ENCODE assay signal across 19 mouse cellular contexts in the genomic region with DNA sequence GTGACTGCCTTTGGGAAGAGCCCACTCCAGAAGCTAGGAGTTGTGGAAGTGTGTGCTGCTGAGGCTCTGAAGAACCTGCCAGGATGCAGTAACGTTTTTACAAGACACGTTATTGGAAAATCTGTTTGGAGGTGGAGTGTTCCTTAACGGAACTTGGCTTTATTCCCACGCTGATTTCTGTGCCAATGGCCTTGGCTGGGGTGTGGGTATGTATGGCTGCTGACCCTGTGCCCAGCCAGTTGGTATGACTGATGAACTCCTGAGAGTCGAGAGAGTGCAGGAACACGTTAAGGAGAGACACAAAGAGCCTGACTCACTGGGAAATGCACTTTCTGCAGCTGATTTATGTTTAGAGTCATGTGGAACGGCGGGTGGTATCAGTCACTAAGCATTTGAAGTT.
DNase-seq lines count a peak whose midpoint lies in the region; ATAC-seq and TF ChIP-seq lines count a peak whose summit lies in the region.
"Had no signal": no experiment of that assay in that cellular context is flagged by ENCODE, and none has a peak within 500 bp of the region (broad histone marks: within the 10 kb centered on the region; RNA-seq: fewer than 3 reads in every experiment).

No protein-coding gene starts in this region.

- no peak for TF ChIP-seq CTCF in kidney, postnatal 0 days (IDR thresholded peaks at IDR 0.05; ENCODE audit: low read depth)
- TF ChIP-seq CTCF in stomach, postnatal 0 days (IDR thresholded peaks at IDR 0.05; ENCODE audit: low read depth): no peak

- no peaks in the 10 kb centered on the region for H3K27me3 ChIP-seq in kidney, postnatal 0 days (ENCODE audit: insufficient read depth, low read length)
- H3K27me3 ChIP-seq in stomach, postnatal 0 days (ENCODE audit: control insufficient read depth, insufficient read depth, low read length): no peaks in the 10 kb centered on the region
- H3K27me3 ChIP-seq: embryonic facial prominence, embryonic 13.5 days; hindbrain, embryonic 15.5 days; limb, embryonic 12.5 days; neural tube, embryonic 12.5 days had no signal

- ATAC-seq in kidney, postnatal 0 days (replicated peaks; ENCODE audit: low FRiP score, low read depth): no peak
- no peak for ATAC-seq in stomach, postnatal 0 days (ENCODE audit: low FRiP score, low TSS enrichment)
- ATAC-seq: intestine, postnatal 0 days had no signal

- no peak for TF ChIP-seq EP300 in stomach, postnatal 0 days (optimal IDR thresholded peaks at IDR 0.05)

- 41% methylated on average over 8 of the region's 8 CpGs for WGBS in kidney, postnatal 0 days
- WGBS in large intestine, adult 2 months: 22% methylated on average over 8 of the region's 8 CpGs
- 53% methylated on average over 8 of the region's 8 CpGs for WGBS in stomach, postnatal 0 days

- no peak overlapping the region for H3K9ac ChIP-seq in kidney, postnatal 0 days (ENCODE audit: low read depth, low read length)
- H3K9ac ChIP-seq in stomach, postnatal 0 days (ENCODE audit: low read length): no peak overlapping the region
- H3K9ac ChIP-seq: embryonic facial prominence, embryonic 13.5 days; hindbrain, embryonic 15.5 days; limb, embryonic 12.5 days; liver, embryonic 14.5 days; neural tube, embryonic 12.5 days had no signal

- no peak overlapping the region for H3K4me2 ChIP-seq in kidney, postnatal 0 days (ENCODE audit: low read length)
- no peak overlapping the region for H3K4me2 ChIP-seq in stomach, postnatal 0 days (replicated peaks; ENCODE audit: low read depth)
- H3K4me2 ChIP-seq: embryonic facial prominence, embryonic 13.5 days; hindbrain, embryonic 15.5 days; limb, embryonic 12.5 days; neural tube, embryonic 12.5 days had no signal

- no peaks in the 10 kb centered on the region for H3K9me3 ChIP-seq in kidney, postnatal 0 days (replicated peaks; ENCODE audit: low read length)
- no peaks in the 10 kb centered on the region for H3K9me3 ChIP-seq in stomach, postnatal 0 days (ENCODE audit: control insufficient read depth, low read length)
- H3K9me3 ChIP-seq: embryonic facial prominence, embryonic 13.5 days; forebrain, embryonic 10.5 days; hindbrain, embryonic 15.5 days; limb, embryonic 12.5 days; neural tube, embryonic 12.5 days had no signal

- H3K4me3 ChIP-seq in kidney, postnatal 0 days (replicated peaks; ENCODE audit: low read depth, low read length): no peak overlapping the region
- no peak overlapping the region for H3K4me3 ChIP-seq in stomach, postnatal 0 days (ENCODE audit: low read depth, low read length)
- H3K4me3 ChIP-seq: embryonic facial prominence, embryonic 13.5 days; forebrain, embryonic 10.5 days; heart, adult 2 months; hindbrain, embryonic 15.5 days; left cerebral cortex, adult 2 months; limb, embryonic 12.5 days; neural tube, embryonic 12.5 days had no signal

- peaks cover 17% of the 10 kb centered on the region; the same call in 1 of the 2 replicates for H3K36me3 ChIP-seq in kidney, postnatal 0 days (ENCODE audit: insufficient read depth, low read length)
- H3K36me3 ChIP-seq in stomach, postnatal 0 days (ENCODE audit: control insufficient read depth, insufficient read depth, low read length): 0 out of 2 replicates have a peak, but pooled peaks cover 6% of the 10 kb centered on the region

- no peaks in the 10 kb centered on the region for H3K4me1 ChIP-seq in kidney, postnatal 0 days (replicated peaks; ENCODE audit: insufficient read depth, low read length)
- no peaks in the 10 kb centered on the region for H3K4me1 ChIP-seq in stomach, postnatal 0 days (replicated peaks; ENCODE audit: control insufficient read depth, insufficient read depth)
- H3K4me1 ChIP-seq: hindbrain, embryonic 15.5 days; neural tube, embryonic 12.5 days had no signal

- DNase-seq in adrenal gland, adult 2 months: peak; percentile 47
- no peak for DNase-seq in adrenal gland, adult 18-20 months (ENCODE audit: low spot score in 2 of 2)
- peak; percentile 36 for DNase-seq in kidney, postnatal 0 days (ENCODE audit: low spot score)
- DNase-seq in kidney, adult 8-10 months: no peak
- peak; percentile 20 for DNase-seq in ovary, postnatal 36 days (ENCODE audit: low spot score)
- no peak for DNase-seq in ovary, postnatal 14 days (ENCODE audit: low spot score)
- DNase-seq in large intestine, adult 2 months (ENCODE audit: low read depth, low spot score): peak; percentile 75
- no peak for DNase-seq in stomach, postnatal 0 days (ENCODE audit: low spot score)
- DNase-seq: heart, adult 2 months; lung, postnatal 14 days; thymus, adult 18-20 months had no signal

- H3K27ac ChIP-seq in kidney, postnatal 0 days: no peak overlapping the region
- no peak overlapping the region for H3K27ac ChIP-seq in stomach, postnatal 0 days (replicated peaks)
- H3K27ac ChIP-seq: embryonic facial prominence, embryonic 13.5 days; forebrain, embryonic 10.5 days; heart, adult 2 months; hindbrain, embryonic 15.5 days; left cerebral cortex, adult 2 months; limb, embryonic 12.5 days; liver, embryonic 14.5 days; neural tube, embryonic 12.5 days had no signal

Comparison
In these comparisons a context has a peak if more than half of its experiments do, and no peak if none do; other contexts are left out.
1. DNase-seq: peak in adrenal gland, adult 2 months (single experiment), kidney, postnatal 0 days (single experiment), ovary, postnatal 36 days (single experiment) and large intestine, adult 2 months (single experiment); none in adrenal gland, adult 18-20 months (0 of 2), kidney, adult 8-10 months (0 of 2), ovary, postnatal 14 days (single experiment) and stomach, postnatal 0 days (single experiment).